Mouse (Mus musculus): ENCODE results near the gene Aqp3.

DNA sequence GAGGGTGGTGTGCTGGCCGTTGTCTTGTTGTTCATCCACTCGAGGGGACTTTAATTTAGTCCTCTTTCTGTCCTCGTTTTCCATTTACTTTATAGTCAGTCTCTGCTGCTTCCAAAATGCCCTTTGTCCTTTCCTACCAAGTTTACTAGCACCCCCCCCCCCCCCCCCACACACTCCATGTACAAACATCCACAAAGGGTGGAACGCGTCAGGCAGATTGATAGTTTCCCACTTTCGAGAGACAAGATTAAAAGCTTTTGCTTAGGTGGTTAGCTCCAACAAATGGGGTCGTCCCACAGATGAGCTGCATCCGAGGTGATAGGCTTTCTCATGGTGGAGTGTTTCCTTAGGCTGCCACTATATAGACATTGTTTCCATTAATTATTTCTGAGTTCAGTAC is 38.8 kb upstream of the Aqp3 start:
- TF ChIP-seq CTCF (IDR thresholded peaks at IDR 0.05; ENCODE audit: low read depth) (no peak), EP300 (IDR thresholded peaks at IDR 0.05; ENCODE audit: low read depth) (no peak)

Data from liver, embryonic 14.5 days (tissue).